Mouse (Mus musculus) kidney, embryonic 14.5 days (tissue): ENCODE data around the gene Defb9. TPM values are rescaled to one million over a fixed set of nuclear protein-coding genes. Genes with fewer than 3 reads are reported as not detected.
"Not testable (repeated sequence)": the region's sequence is repeated elsewhere in the genome, so short reads cannot be mapped to it uniquely, and the experiment has no call there.

ENCODE experiments used
- ATAC-seq: fragments of 200-750 bp; cut with Nextera tagmentation; 2 replicates; pipeline ENCODE4 v1.8.0; 2017; ENCODE audit warnings: moderate number of reproducible peaks, mild to moderate bottlenecking, moderate TSS enrichment, moderate library complexity; ENCODE audit not compliant: low FRiP score, low TSS enrichment
- H3K27ac ChIP-seq: fragments of 300-500 bp; sonication (generic); 2 replicates; pipeline ENCODE4 v1.5.1; 2014; ENCODE audit warnings: low read depth, mild to moderate bottlenecking, low read length, moderate library complexity, mixed read lengths
- H3K27me3 ChIP-seq: fragments of 300-500 bp; sonication (generic); 2 replicates; pipeline ENCODE4 v1.6.1; 2014; ENCODE audit warnings: mild to moderate bottlenecking, low read length; ENCODE audit not compliant: control insufficient read depth, insufficient read depth
- H3K36me3 ChIP-seq: fragments of 300-500 bp; sonication (generic); 2 replicates; pipeline ENCODE4 v1.6.1; 2014; ENCODE audit warnings: low read length, mixed read lengths; ENCODE audit not compliant: control insufficient read depth, insufficient read depth
- H3K4me1 ChIP-seq: fragments of 300-500 bp; sonication (generic); 2 replicates; pipeline ENCODE4 v1.6.1; 2014; ENCODE audit warnings: low read length, mixed read lengths; ENCODE audit not compliant: control insufficient read depth, insufficient read depth
- H3K4me2 ChIP-seq: fragments of 300-500 bp; sonication (generic); replicated peaks from 2 replicates; pipeline ENCODE4 v1.6.1; 2014; ENCODE audit warnings: low read depth, mild to moderate bottlenecking, low read length
- H3K4me3 ChIP-seq: fragments of 300-500 bp; sonication (generic); 2 replicates; pipeline ENCODE4 v1.5.1; 2014; ENCODE audit warnings: mild to moderate bottlenecking, low read length
- H3K9ac ChIP-seq: fragments of 300-500 bp; sonication (generic); 2 replicates; pipeline ENCODE4 v1.6.1; 2014; ENCODE audit warnings: low read depth, mild to moderate bottlenecking, low read length, moderate library complexity
- H3K9me3 ChIP-seq: fragments of 300-500 bp; sonication (generic); 2 replicates; pipeline ENCODE4 v1.6.1; 2016; ENCODE audit warnings: low read length; ENCODE audit not compliant: control insufficient read depth
- WGBS: fragments of 180-500 bp; shearing (Covaris S2); extraction: QIAGEN DNeasy Blood & Tissue Kit; methylation state at CpG from one replicate; pipeline ENCODE4 v1.1.7; 2014; 5-methylcytosine and 5-hydroxymethylcytosine counted together
- polyA plus RNA-seq: library from polyadenylated mRNA; unstranded; fragments of >200 nt; fragmentation: Nextera tagmentation; extraction: Ambion mirVana; gene quantifications from 2 replicates; pipeline ENCODE4 v1.2.1, GENCODE M21; 2014

Defb9 gene
- not detected in 2 replicates for polyA plus RNA-seq

DNA sequence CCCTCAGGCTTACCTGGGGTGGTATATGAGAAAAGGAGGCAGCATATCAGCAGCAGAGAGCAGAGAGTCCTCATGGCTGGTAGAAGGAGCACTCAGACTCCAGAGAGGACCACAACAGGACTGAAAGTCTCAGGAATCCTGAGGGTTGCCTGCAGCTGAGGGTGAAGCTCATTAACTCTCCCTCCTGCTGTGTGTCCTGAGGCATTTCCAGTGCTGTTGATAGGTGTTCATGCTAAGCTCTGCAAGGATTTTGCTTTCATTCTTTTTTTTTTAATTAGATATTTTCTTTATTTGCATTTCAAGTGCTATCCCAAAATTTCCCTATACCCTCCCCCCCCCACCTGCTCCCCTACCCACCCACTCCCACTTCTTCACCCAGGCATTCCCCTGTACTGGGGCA lies at the start of gene Defb9:
Gene Defb9, minus strand, starts transcription at position 101 of the 400 bp plus-strand sequence.
- not testable (repeated sequence) for ATAC-seq, H3K4me1 ChIP-seq, H3K36me3 ChIP-seq, H3K4me2 ChIP-seq, H3K27ac ChIP-seq, H3K4me3 ChIP-seq, H3K9me3 ChIP-seq, H3K27me3 ChIP-seq, H3K9ac ChIP-seq

GRCm38 (mm10) chr8:21932610-21933009 lies 47.4 kb upstream of the Defb9 start, which contains the start of gene Defb15:
TSS of gene Defb15 (minus strand) at chr8:21932710.
- Histone ChIP-seq H3K9me3 (no peaks in the 10 kb centered on the region), H3K4me1 (no peaks in the 10 kb centered on the region), H3K4me3 (no peak within 1 kb of the TSS), H3K9ac (no peak within 1 kb of the TSS), H3K27ac (no peak within 1 kb of the TSS), H3K36me3 (no peaks in the 10 kb centered on the region), H3K4me2 (no peak within 1 kb of the TSS), H3K27me3 (no peaks in the 10 kb centered on the region)
- ATAC-seq: no peak
- WGBS: 84% methylated on average over 6 of the region's 6 CpGs

DNA sequence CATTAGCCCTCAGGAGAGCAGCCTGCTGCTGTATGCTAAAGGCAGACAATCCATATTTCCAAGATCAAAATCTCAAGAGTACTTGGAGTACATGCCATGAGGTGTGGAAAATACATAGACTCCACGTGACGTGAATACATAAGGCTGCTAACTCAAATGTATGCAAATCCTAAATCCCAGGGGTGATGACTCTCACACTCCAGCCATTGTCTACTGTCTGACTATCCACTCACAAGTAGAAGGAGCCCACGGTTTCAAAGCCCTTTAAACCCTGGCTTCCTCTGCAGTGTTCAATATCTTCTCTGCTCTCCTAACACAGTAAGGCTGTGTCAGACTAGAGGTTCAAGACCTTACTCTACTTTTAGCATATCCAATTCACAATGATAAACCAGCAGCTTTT lies 45.5 kb upstream of the Defb9 start:
- not testable (repeated sequence) for H3K36me3 ChIP-seq, H3K27ac ChIP-seq, H3K4me3 ChIP-seq, H3K9me3 ChIP-seq, H3K27me3 ChIP-seq, H3K4me2 ChIP-seq, ATAC-seq, H3K9ac ChIP-seq, H3K4me1 ChIP-seq
- 86% methylated on average over 3 of the region's 3 CpGs for WGBS

GRCm38 (mm10) chr8:21915625-21916024 lies 30.4 kb upstream of the Defb9 start:
- H3K9me3 ChIP-seq: no peaks in the 10 kb centered on the region
- WGBS: 87% methylated on average over 3 of the region's 3 CpGs
- H3K27me3 ChIP-seq: no peaks in the 10 kb centered on the region
- H3K4me1 ChIP-seq: no peaks in the 10 kb centered on the region
- no peaks in the 10 kb centered on the region for H3K36me3 ChIP-seq
- H3K4me3 ChIP-seq: no peak overlapping the region
- no peak overlapping the region for H3K27ac ChIP-seq
- ATAC-seq: no peak
- H3K4me2 ChIP-seq: no peak overlapping the region
- no peak overlapping the region for H3K9ac ChIP-seq

DNA sequence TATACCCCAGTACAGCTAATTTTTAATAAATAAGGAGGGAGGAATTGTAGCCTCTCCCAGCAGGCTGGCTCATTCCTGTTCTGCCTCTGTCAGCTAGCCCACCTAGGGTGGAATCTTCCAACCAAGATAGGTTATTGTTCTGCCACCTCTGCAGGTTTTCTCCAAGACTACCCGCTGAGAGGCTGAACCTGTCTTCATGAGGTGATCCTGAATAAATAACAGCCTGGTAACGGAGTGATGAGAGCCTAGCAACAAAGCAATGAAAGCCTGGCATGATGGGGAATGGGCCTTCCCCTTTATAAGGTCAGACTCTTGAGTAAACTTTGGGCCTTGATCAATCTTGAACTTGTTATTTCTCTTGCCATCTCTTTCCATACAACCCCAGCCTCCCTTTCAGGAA lies 27.3 kb upstream of the Defb9 start:
- Histone ChIP-seq H3K4me3 (no peak overlapping the region), H3K4me2 (no peak overlapping the region), H3K27ac (no peak overlapping the region), H3K36me3 (no peaks in the 10 kb centered on the region), H3K9me3 (no peaks in the 10 kb centered on the region), H3K27me3 (no peaks in the 10 kb centered on the region), H3K9ac (no peak overlapping the region), H3K4me1 (no peaks in the 10 kb centered on the region)
- ATAC-seq: no peak
- WGBS: 35% methylated on average over 2 of the region's 2 CpGs

- H3K27ac ChIP-seq: no peak overlapping the region
- H3K9ac ChIP-seq: no peak overlapping the region
- H3K27me3 ChIP-seq: no peaks in the 10 kb centered on the region
- no peaks in the 10 kb centered on the region for H3K36me3 ChIP-seq
- H3K9me3 ChIP-seq: no peaks in the 10 kb centered on the region
- H3K4me3 ChIP-seq: no peak overlapping the region
- H3K4me2 ChIP-seq: no peak overlapping the region
- no peak for ATAC-seq
- no peaks in the 10 kb centered on the region for H3K4me1 ChIP-seq
- WGBS: 23% methylated on average over 1 of the region's 1 CpGs
These were observed 26.7 kb upstream of the Defb9 start for GRCm38 (mm10) chr8:21911931-21912330.

DNA sequence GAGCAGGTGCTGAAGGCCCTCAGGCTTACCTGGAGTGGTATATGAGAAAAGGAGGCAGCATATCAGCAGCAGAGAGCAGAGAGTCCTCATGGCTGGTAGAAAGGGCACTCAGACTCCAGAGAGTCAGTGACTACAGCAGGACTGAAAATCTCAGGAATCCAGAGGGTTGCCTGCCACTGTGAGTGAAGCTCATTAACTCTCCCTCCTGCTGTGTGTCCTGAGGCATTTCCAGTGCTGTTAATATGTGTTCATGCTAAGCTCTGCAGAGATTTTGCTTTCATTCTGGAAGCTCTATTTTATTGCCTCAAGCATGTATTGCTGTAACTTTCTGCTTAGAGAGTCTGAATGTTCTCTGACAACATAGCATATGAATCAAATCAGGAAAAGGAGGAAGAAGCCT lies 21.1 kb upstream of the Defb9 start, which contains the start of gene Defb11:
Gene Defb11, minus strand, starts transcription at position 123 of the 400 bp plus-strand sequence.
- not testable (repeated sequence) for H3K9ac ChIP-seq, H3K9me3 ChIP-seq, H3K36me3 ChIP-seq, H3K27me3 ChIP-seq, H3K4me3 ChIP-seq, H3K27ac ChIP-seq, H3K4me2 ChIP-seq, H3K4me1 ChIP-seq, ATAC-seq

DNA sequence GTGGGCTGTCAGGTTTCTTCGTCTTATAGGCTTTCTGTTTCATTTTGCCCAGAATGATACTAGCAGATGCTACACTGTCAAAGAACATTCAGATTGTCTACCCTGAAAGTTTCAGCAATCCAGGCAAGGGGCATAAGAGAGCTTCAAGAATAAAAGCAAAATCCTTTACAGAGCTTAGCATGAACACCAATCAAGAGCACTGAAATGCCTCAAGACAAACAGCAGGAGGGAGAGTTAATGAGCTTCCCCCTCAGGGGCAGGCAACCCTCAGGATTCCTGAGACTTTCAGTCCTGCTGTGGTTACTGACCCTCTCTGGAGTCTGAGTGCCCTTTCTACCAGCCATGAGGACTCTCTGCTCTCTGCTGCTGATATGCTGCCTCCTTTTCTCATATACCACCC lies 26.6 kb downstream of the Defb9 start, which contains the start of gene Defb10:
Gene Defb10, plus strand, starts transcription at position 316 of the 400 bp plus-strand sequence.
- not testable (repeated sequence) for H3K9me3 ChIP-seq, H3K4me1 ChIP-seq, ATAC-seq, H3K4me3 ChIP-seq, H3K9ac ChIP-seq, H3K36me3 ChIP-seq, H3K27ac ChIP-seq, H3K4me2 ChIP-seq, H3K27me3 ChIP-seq
- WGBS: 48% methylated on average over 1 of the region's 1 CpGs
